Mouse (Mus musculus): Measurements from ENCODE around the gene Siglece.

The Siglece gene

GRCm38 (mm10) chr7:43625794-43626422 lies 34.1 kb downstream of the Siglece start:
- DNase-seq = no peak

GRCm38 (mm10) chr7:43625065-43625464 lies 34.9 kb downstream of the Siglece start:
- DNase-seq = no peak

GRCm38 (mm10) chr7:43623819-43624218 lies 36.1 kb downstream of the Siglece start:
- no peak for DNase-seq

- no peak for DNase-seq
Measured at GRCm38 (mm10) chr7:43622927-43623326, 37.0 kb downstream of the Siglece start.

GRCm38 (mm10) chr7:43613816-43614551 lies 46.0 kb downstream of the Siglece start:
- DNase-seq = no peak

- no peak for DNase-seq
Measured at GRCm38 (mm10) chr7:43608316-43608824, 51.6 kb downstream of the Siglece start.

GRCm38 (mm10) chr7:43607743-43608287 lies 52.1 kb downstream of the Siglece start:
- DNase-seq = peak; percentile 34

GRCm38 (mm10) chr7:43606896-43607742 lies 52.8 kb downstream of the Siglece start, which contains the start of gene Zfp819:
Gene Zfp819 (plus strand): TSS chr7:43607169.
- peak; percentile 72 for DNase-seq

- DNase-seq = no peak
Measured at GRCm38 (mm10) chr7:43601884-43602283, 58.1 kb downstream of the Siglece start.
